Mouse (Mus musculus) lung, postnatal 36 days (tissue): ENCODE data around the gene Chd9.

Experiments
- DNase-seq: peaks from one replicate; pipeline ENCODE4 v3.0.0; 2022; ENCODE audit warnings: mixed read lengths

The Chd9 gene

GRCm38 (mm10) chr8:90839725-90840714 lies 11.9 kb downstream of the Chd9 start:
- peak; percentile 34 for DNase-seq

GRCm38 (mm10) chr8:90841321-90841720 lies 13.2 kb downstream of the Chd9 start:
- DNase-seq = no peak

GRCm38 (mm10) chr8:90843127-90843526 lies 15.0 kb downstream of the Chd9 start:
- no peak for DNase-seq

- DNase-seq = no peak
Observed at GRCm38 (mm10) chr8:90844179-90844967, 16.2 kb downstream of the Chd9 start.

- no peak for DNase-seq
Observed at GRCm38 (mm10) chr8:90847980-90848379, 19.8 kb downstream of the Chd9 start.

GRCm38 (mm10) chr8:90849462-90850050 lies 21.4 kb downstream of the Chd9 start:
- DNase-seq = no peak

- DNase-seq = no peak
Observed at GRCm38 (mm10) chr8:90851544-90851943, 23.4 kb downstream of the Chd9 start.

- DNase-seq = no peak
Observed at GRCm38 (mm10) chr8:90853971-90854670, 26.0 kb downstream of the Chd9 start.

- DNase-seq = peak; percentile 80
Observed at GRCm38 (mm10) chr8:90854671-90855161, 26.6 kb downstream of the Chd9 start.

- no peak for DNase-seq
Observed at GRCm38 (mm10) chr8:90856171-90856570, 28.0 kb downstream of the Chd9 start.

GRCm38 (mm10) chr8:90856952-90857351 lies 28.8 kb downstream of the Chd9 start:
- DNase-seq = no peak

- no peak for DNase-seq
Observed at GRCm38 (mm10) chr8:90858071-90858470, 29.9 kb downstream of the Chd9 start.

GRCm38 (mm10) chr8:90861266-90861944 lies 33.3 kb downstream of the Chd9 start:
- peak; percentile 38 for DNase-seq

- no peak for DNase-seq
Observed at GRCm38 (mm10) chr8:90862038-90862437, 33.9 kb downstream of the Chd9 start.

- DNase-seq = no peak
Observed at GRCm38 (mm10) chr8:90867061-90867460, 38.9 kb downstream of the Chd9 start.

GRCm38 (mm10) chr8:90867911-90868310 lies 39.8 kb downstream of the Chd9 start:
- DNase-seq = no peak

- no peak for DNase-seq
Observed at GRCm38 (mm10) chr8:90868334-90868733, 40.2 kb downstream of the Chd9 start.

- peak; percentile 91 for DNase-seq
Observed at GRCm38 (mm10) chr8:90869071-90869919, 41.1 kb downstream of the Chd9 start.

- DNase-seq = no peak
Observed at GRCm38 (mm10) chr8:90869920-90870777, 42.0 kb downstream of the Chd9 start.
